Mouse (Mus musculus) liver, postnatal 0 days (tissue): ENCODE results near the gene Rgp1. TPM values are rescaled to one million over a fixed set of nuclear protein-coding genes. Genes with fewer than 3 reads are reported as not detected.

ENCODE experiments used
- ATAC-seq: fragments of 200-750 bp; cut with Nextera tagmentation; 2 replicates; pipeline ENCODE4 v1.8.0; 2017; ENCODE audit warnings: mild to moderate bottlenecking, moderate library complexity
- DNase-seq: peaks from one replicate; pipeline ENCODE4 v3.0.0-alpha.2; 2016
- H3K27ac ChIP-seq: fragments of 300-500 bp; sonication (generic); 2 replicates; pipeline ENCODE4 v1.5.1; 2014; ENCODE audit warnings: antibody characterized with exemption, moderate library complexity, mild to moderate bottlenecking, low read depth
- H3K27me3 ChIP-seq: fragments of 300-500 bp; sonication (generic); 2 replicates; pipeline ENCODE4 v1.6.1; 2014; ENCODE audit warnings: low read length, control low read depth, mixed read lengths; ENCODE audit not compliant: insufficient read depth
- H3K36me3 ChIP-seq: fragments of 300-500 bp; sonication (generic); replicated peaks from 2 replicates; pipeline ENCODE4 v1.6.1; 2014; ENCODE audit warnings: mild to moderate bottlenecking, control low read depth, low read length, moderate library complexity, mixed read lengths; ENCODE audit not compliant: insufficient read depth
- H3K4me1 ChIP-seq: fragments of 300-500 bp; sonication (generic); 2 replicates; pipeline ENCODE4 v1.6.1; 2014; ENCODE audit warnings: antibody characterized with exemption, mild to moderate bottlenecking, control low read depth; ENCODE audit not compliant: insufficient read depth
- H3K4me2 ChIP-seq: fragments of 300-500 bp; sonication (generic); 2 replicates; pipeline ENCODE4 v1.6.1; 2014; ENCODE audit warnings: low read depth, mild to moderate bottlenecking, low read length, moderate library complexity, mixed read lengths
- H3K4me3 ChIP-seq: fragments of 300-500 bp; sonication (generic); 2 replicates; pipeline ENCODE4 v1.5.1; 2014; ENCODE audit warnings: low read depth, low read length
- H3K9ac ChIP-seq: fragments of 300-500 bp; sonication (generic); replicated peaks from 2 replicates; pipeline ENCODE4 v1.6.1; 2014; ENCODE audit warnings: mild to moderate bottlenecking, moderate library complexity
- H3K9me3 ChIP-seq: fragments of 300-500 bp; sonication (generic); 2 replicates; pipeline ENCODE4 v1.6.1; 2016; ENCODE audit warnings: mild to moderate bottlenecking, control low read depth, low read length, mixed read lengths
- CTCF ChIP-seq: sonication (generic); IDR thresholded peaks from 2 replicates; pipeline ENCODE4 v1.5.1; 2016; ENCODE audit warnings: antibody characterized with exemption, low read depth
- EP300 ChIP-seq: IDR thresholded peaks from 2 replicates; pipeline ENCODE4 v1.6.1; 2016; ENCODE audit warnings: antibody characterized with exemption, low read depth, mild to moderate bottlenecking
- WGBS: fragments of 180-500 bp; shearing (Covaris S2); extraction: QIAGEN DNeasy Blood & Tissue Kit; methylation state at CpG from one replicate; pipeline ENCODE4 v1.1.7; 2014; ENCODE audit not compliant: insufficient replicate concordance; 5-methylcytosine and 5-hydroxymethylcytosine counted together
- polyA plus RNA-seq: library from polyadenylated mRNA; unstranded; fragments of >200 nt; fragmentation: Nextera tagmentation; extraction: Ambion mirVana; gene quantifications from 2 replicates; pipeline ENCODE4 v1.2.1, GENCODE M21; 2015

Rgp1 gene
- polyA plus RNA-seq, 1 experiment from 2014 or later = 7.3 TPM

GRCm38 (mm10) chr4:43579731-43580130, 1.2 kb downstream of the Rgp1 start:
- no peaks in the 10 kb centered on the region for H3K27me3 ChIP-seq
- H3K36me3 ChIP-seq = peaks cover 39% of the 10 kb centered on the region
- H3K4me2 ChIP-seq = peak overlapping the region; percentile 91
- ATAC-seq = no peak
- DNase-seq = no peak
- 68% methylated on average over 6 of the region's 6 CpGs for WGBS
- no peaks in the 10 kb centered on the region for H3K9me3 ChIP-seq
- H3K9ac ChIP-seq = peak overlapping the region; percentile 86
- no peak for TF ChIP-seq CTCF
- no peak for TF ChIP-seq EP300
- H3K4me3 ChIP-seq = peak overlapping the region; percentile 92
- H3K27ac ChIP-seq = 0 out of 2 replicates have a peak overlapping the region, but pooled peaks have one; percentile 20
- H3K4me1 ChIP-seq = peaks cover 22% of the 10 kb centered on the region

- no peaks in the 10 kb centered on the region for H3K9me3 ChIP-seq
- no peak for TF ChIP-seq EP300
- no peak for TF ChIP-seq CTCF
- H3K36me3 ChIP-seq = peaks cover 39% of the 10 kb centered on the region
- H3K27me3 ChIP-seq = no peaks in the 10 kb centered on the region
- ATAC-seq = no peak
- H3K9ac ChIP-seq = no peak overlapping the region
- H3K27ac ChIP-seq = no peak overlapping the region
- H3K4me3 ChIP-seq = no peak overlapping the region
- 89% methylated on average over 5 of the region's 5 CpGs for WGBS
- no peak for DNase-seq
- no peak overlapping the region for H3K4me2 ChIP-seq
- H3K4me1 ChIP-seq = peaks cover 22% of the 10 kb centered on the region
Observed at GRCm38 (mm10) chr4:43580721-43581120, 2.2 kb downstream of the Rgp1 start.

DNA sequence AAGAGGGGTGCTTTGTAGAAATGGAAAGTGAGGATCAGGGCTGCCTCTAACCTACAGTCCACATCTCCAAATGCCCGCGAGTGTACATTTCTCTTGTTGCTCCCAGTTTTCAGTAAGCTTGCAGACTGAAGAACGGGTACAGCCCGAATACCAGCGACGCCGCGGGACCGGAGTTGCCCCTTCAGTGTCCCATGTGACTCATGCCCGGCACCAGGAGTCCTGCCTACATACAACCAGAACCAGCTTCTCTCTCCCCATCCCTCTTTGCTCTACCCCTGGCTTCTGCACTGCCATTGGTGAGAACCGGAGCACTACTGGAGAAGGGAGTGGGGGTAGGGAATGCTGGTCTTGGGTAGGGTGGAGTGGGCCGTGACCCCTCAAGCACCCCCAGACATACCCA, 2.9 kb downstream of the Rgp1 start:
- no peak overlapping the region for H3K4me3 ChIP-seq
- no peak overlapping the region for H3K27ac ChIP-seq
- DNase-seq (no peak), ATAC-seq (no peak)
- no peak overlapping the region for H3K4me2 ChIP-seq
- no peaks in the 10 kb centered on the region for H3K27me3 ChIP-seq
- 95% methylated on average over 12 of the region's 12 CpGs for WGBS
- no peaks in the 10 kb centered on the region for H3K9me3 ChIP-seq
- H3K4me1 ChIP-seq = peaks cover 22% of the 10 kb centered on the region
- H3K36me3 ChIP-seq = peaks cover 39% of the 10 kb centered on the region
- H3K9ac ChIP-seq = no peak overlapping the region
- no peak for TF ChIP-seq CTCF
- no peak for TF ChIP-seq EP300

GRCm38 (mm10) chr4:43582241-43582640, 3.7 kb downstream of the Rgp1 start:
- no peaks in the 10 kb centered on the region for H3K9me3 ChIP-seq
- H3K4me1 ChIP-seq = peaks cover 15% of the 10 kb centered on the region
- H3K27ac ChIP-seq = no peak overlapping the region

DNA sequence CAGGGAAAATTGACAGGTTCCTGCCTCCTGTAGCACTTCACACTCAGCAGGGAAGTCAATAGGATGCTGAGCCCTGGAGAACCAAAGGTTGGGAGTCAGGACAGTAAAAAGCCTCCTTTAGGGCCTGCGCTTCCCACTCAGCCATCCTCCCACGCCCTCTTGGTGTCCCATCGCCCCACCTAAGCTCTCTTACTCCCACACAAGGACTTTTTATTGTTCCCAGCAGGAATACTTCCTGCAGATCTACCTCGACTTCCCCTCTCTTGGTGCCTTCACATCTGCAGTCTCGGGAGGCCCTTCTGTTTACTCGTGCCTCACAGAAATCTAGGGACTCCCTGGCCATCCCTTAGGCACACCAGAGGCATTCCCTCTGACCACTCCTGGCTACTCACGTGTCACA, 4.9 kb downstream of the Rgp1 start:
- Histone ChIP-seq H3K9ac (no peak overlapping the region), H3K36me3 (peaks cover 39% of the 10 kb centered on the region), H3K27me3 (no peaks in the 10 kb centered on the region), H3K4me1 (peaks cover 9% of the 10 kb centered on the region), H3K4me2 (no peak overlapping the region), H3K9me3 (no peaks in the 10 kb centered on the region), H3K4me3 (no peak overlapping the region), H3K27ac (no peak overlapping the region)
- TF ChIP-seq EP300 (no peak), CTCF (no peak)
- ATAC-seq = no peak
- 83% methylated on average over 7 of the region's 7 CpGs for WGBS
- no peak for DNase-seq

More at GRCm38 (mm10) chr4:43582241-43582640, 3.7 kb downstream of the Rgp1 start:
- Histone ChIP-seq H3K9ac (no peak overlapping the region), H3K27me3 (no peaks in the 10 kb centered on the region), H3K36me3 (peaks cover 39% of the 10 kb centered on the region), H3K4me3 (no peak overlapping the region), H3K4me2 (no peak overlapping the region)
- no peak for TF ChIP-seq CTCF
- TF ChIP-seq EP300 = no peak
- no peak for DNase-seq
- no peak for ATAC-seq
- 78% methylated on average over 5 of the region's 5 CpGs for WGBS

DNA sequence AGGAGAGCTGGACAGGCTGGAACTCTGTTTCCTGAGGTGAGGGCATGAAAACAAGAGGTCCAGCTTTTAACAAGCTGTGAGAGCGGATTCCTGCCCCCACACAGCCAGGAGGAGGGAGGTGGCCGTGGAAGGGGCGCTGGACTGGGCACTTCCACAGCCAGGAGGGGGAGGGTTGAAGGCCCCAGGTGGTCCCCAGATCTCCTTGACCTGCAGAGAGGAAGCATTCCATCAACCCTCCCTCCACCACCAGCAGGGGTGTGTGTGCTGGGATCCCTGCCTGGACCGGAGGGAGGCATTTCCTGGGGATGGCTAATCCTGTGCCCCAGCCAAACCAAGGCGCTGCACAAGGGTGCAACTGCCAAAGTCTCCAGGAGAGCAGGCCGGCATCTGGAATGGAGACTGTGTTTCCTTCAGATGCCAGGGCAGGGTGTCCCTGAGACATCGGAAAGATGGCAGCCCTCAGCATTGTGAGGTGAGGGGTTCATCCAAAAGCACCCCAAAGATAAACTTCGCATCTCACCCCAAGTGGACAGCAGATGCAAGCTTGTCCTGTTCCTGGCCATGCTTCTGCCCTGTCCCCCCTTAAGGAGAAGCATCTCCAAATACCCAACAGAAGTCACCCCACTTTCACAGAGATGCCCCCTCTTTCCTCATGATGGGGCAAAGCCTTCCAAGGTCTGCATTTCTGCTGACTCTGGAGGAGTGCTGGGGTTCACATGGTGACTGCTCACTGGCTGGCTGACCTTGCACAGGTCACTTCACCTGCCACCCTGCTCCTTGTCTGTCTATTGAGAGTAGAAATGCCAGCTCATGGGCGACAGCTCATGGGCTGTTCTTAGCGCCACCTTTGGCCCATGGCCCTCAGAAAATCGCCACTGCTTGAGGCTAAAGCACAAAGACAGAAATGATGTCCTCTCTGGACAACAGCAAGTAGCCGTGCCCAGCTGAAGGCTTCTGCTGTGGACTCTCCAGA, 6.2 kb downstream of the Rgp1 start, which contains the start of gene Msmp:
Gene Msmp (minus strand): TSS at position 51 of the 973 bp plus-strand sequence.
- ATAC-seq (no peak), DNase-seq (no peak)
- TF ChIP-seq CTCF (no peak), EP300 (no peak)
- no peak within 1 kb of the TSS for H3K9ac ChIP-seq
- no peaks in the 10 kb centered on the region for H3K9me3 ChIP-seq
- no peaks in the 10 kb centered on the region for H3K27me3 ChIP-seq
- H3K4me3 ChIP-seq = no peak within 1 kb of the TSS
- no peak within 1 kb of the TSS for H3K4me2 ChIP-seq
- peaks cover 4% of the 10 kb centered on the region for H3K4me1 ChIP-seq
- no peak within 1 kb of the TSS for H3K27ac ChIP-seq
- peaks cover 39% of the 10 kb centered on the region for H3K36me3 ChIP-seq
- WGBS = 82% methylated on average over 12 of the region's 12 CpGs
